Mouse (Mus musculus): ENCODE results near the gene Tmem202. TPM values are rescaled to one million over a fixed set of nuclear protein-coding genes. Genes with fewer than 3 reads are reported as not detected.

The Tmem202 gene
- polyA plus RNA-seq, 1 experiment, result 0.35 TPM

- H3ac ChIP-seq (ENCODE audit: control insufficient read depth, insufficient read length, low read depth), result no peak overlapping the region
- H3K36me3 ChIP-seq (ENCODE audit: control insufficient read depth, insufficient read depth), result peaks cover 21% of the 10 kb centered on the region
- no peak for TF ChIP-seq MYOD1 (IDR thresholded peaks at IDR 0.05; ENCODE audit: control insufficient read depth, insufficient read length, low read depth)
- no peak for TF ChIP-seq USF1 (IDR thresholded peaks at IDR 0.05; ENCODE audit: low read depth)
- no peak for TF ChIP-seq MAX (IDR thresholded peaks at IDR 0.05)
- no peak for TF ChIP-seq FOSL1 (IDR thresholded peaks at IDR 0.05; ENCODE audit: insufficient read depth, low read length, poor library complexity, severe bottlenecking)
- no peak for TF ChIP-seq CEBPB (IDR thresholded peaks at IDR 0.05; ENCODE audit: low read depth)
- TF ChIP-seq CTCF (IDR thresholded peaks at IDR 0.05; ENCODE audit: control insufficient read depth, insufficient read depth, insufficient read length), result no peak
- TF ChIP-seq MYOG (IDR thresholded peaks at IDR 0.05; ENCODE audit: control insufficient read depth, extremely low read depth, insufficient read length), result no peak
- no peaks in the 10 kb centered on the region for H3K27me3 ChIP-seq (ENCODE audit: control insufficient read depth, insufficient read depth, insufficient read length)
- H3K79me3 ChIP-seq (ENCODE audit: low read depth), result peaks cover 99% of the 10 kb centered on the region
- H3K79me2 ChIP-seq (ENCODE audit: control insufficient read depth, insufficient read depth), result peaks cover 100% of the 10 kb centered on the region
- H3K4me3 ChIP-seq (ENCODE audit: insufficient read depth, poor library complexity, severe bottlenecking), result no peak overlapping the region
Measured at GRCm38 (mm10) chr9:59476617-59477016, 63.0 kb downstream of the Tmem202 start.

DNA sequence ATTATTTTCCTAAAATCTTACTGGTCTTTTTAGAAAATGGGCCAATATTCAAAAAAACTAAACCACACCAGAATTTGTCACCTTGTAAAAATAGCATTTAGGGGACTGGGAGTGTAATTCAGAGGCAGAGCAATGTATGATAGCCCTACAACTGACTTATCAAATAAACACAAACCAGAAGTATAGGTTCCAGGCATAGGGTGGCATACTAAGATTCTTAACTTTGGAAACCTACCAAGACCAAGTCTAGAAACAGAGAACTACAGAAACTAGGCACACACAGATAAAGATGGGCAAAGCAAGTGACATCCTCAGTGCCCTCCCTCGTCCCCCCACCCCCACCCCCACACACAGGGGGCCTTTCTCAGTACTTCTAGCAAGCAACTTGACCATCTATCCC is 64.8 kb downstream of the Tmem202 start:
- H3ac ChIP-seq (ENCODE audit: control insufficient read depth, insufficient read length, low read depth), result no peak overlapping the region
- peaks cover 100% of the 10 kb centered on the region for H3K79me2 ChIP-seq (ENCODE audit: control insufficient read depth, insufficient read depth)
- H3K79me3 ChIP-seq (ENCODE audit: low read depth), result peaks cover 97% of the 10 kb centered on the region
- H3K36me3 ChIP-seq (ENCODE audit: control insufficient read depth, insufficient read depth), result peaks cover 16% of the 10 kb centered on the region
- no peaks in the 10 kb centered on the region for H3K27me3 ChIP-seq (ENCODE audit: control insufficient read depth, insufficient read depth, insufficient read length)
- TF ChIP-seq MYOD1 (IDR thresholded peaks at IDR 0.05; ENCODE audit: control insufficient read depth, insufficient read length, low read depth) (no peak), MYOG (IDR thresholded peaks at IDR 0.05; ENCODE audit: control insufficient read depth, extremely low read depth, insufficient read length) (no peak), MAX (IDR thresholded peaks at IDR 0.05) (no peak), CEBPB (IDR thresholded peaks at IDR 0.05; ENCODE audit: low read depth) (no peak), FOSL1 (IDR thresholded peaks at IDR 0.05; ENCODE audit: insufficient read depth, low read length, poor library complexity, severe bottlenecking) (no peak), USF1 (IDR thresholded peaks at IDR 0.05; ENCODE audit: low read depth) (no peak), CTCF (IDR thresholded peaks at IDR 0.05; ENCODE audit: control insufficient read depth, insufficient read depth, insufficient read length) (no peak)
- H3K4me3 ChIP-seq (ENCODE audit: insufficient read depth, poor library complexity, severe bottlenecking), result no peak overlapping the region

DNA sequence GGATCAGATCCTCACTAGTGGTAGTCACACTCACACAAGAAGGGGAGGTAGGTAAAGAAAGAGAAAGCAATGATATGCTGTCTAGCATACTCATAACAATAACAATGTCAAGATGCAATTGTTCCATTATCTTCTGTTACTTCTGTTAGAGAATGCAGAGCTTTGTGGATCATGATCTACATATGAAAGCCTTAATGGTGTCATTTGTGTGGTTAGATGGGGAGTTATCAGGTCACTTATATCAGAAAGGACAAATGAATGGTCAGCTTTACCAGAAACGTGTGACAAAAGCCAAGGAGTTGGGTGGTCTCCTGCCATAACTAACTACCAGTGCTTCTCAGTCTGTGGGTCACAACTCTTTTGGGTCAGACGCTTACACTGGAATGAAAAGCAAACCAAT is 66.5 kb downstream of the Tmem202 start:
- Histone ChIP-seq H3K36me3 (ENCODE audit: control insufficient read depth, insufficient read depth) (peaks cover 16% of the 10 kb centered on the region), H3K27me3 (ENCODE audit: control insufficient read depth, insufficient read depth, insufficient read length) (no peaks in the 10 kb centered on the region), H3K79me2 (ENCODE audit: control insufficient read depth, insufficient read depth) (peaks cover 100% of the 10 kb centered on the region), H3ac (ENCODE audit: control insufficient read depth, insufficient read length, low read depth) (no peak overlapping the region), H3K79me3 (ENCODE audit: low read depth) (peaks cover 95% of the 10 kb centered on the region), H3K4me3 (ENCODE audit: insufficient read depth, poor library complexity, severe bottlenecking) (no peak overlapping the region)
- no peak for TF ChIP-seq FOSL1 (IDR thresholded peaks at IDR 0.05; ENCODE audit: insufficient read depth, low read length, poor library complexity, severe bottlenecking)
- TF ChIP-seq CTCF (IDR thresholded peaks at IDR 0.05; ENCODE audit: control insufficient read depth, insufficient read depth, insufficient read length), result no peak
- TF ChIP-seq USF1 (IDR thresholded peaks at IDR 0.05; ENCODE audit: low read depth), result no peak
- no peak for TF ChIP-seq MAX (IDR thresholded peaks at IDR 0.05)
- no peak for TF ChIP-seq CEBPB (IDR thresholded peaks at IDR 0.05; ENCODE audit: low read depth)
- no peak for TF ChIP-seq MYOG (IDR thresholded peaks at IDR 0.05; ENCODE audit: control insufficient read depth, extremely low read depth, insufficient read length)
- TF ChIP-seq MYOD1 (IDR thresholded peaks at IDR 0.05; ENCODE audit: control insufficient read depth, insufficient read length, low read depth), result no peak

GRCm38 (mm10) chr9:59469446-59469845 is 70.2 kb downstream of the Tmem202 start:
- TF ChIP-seq USF1 (IDR thresholded peaks at IDR 0.05; ENCODE audit: low read depth) (peak; percentile 68), CTCF (IDR thresholded peaks at IDR 0.05; ENCODE audit: control insufficient read depth, insufficient read depth, insufficient read length) (no peak)
- Histone ChIP-seq H3K79me2 (ENCODE audit: control insufficient read depth, insufficient read depth) (peaks cover 100% of the 10 kb centered on the region), H3K4me3 (ENCODE audit: insufficient read depth, poor library complexity, severe bottlenecking) (no peak overlapping the region), H3K36me3 (ENCODE audit: control insufficient read depth, insufficient read depth) (peaks cover 15% of the 10 kb centered on the region), H3ac (ENCODE audit: control insufficient read depth, insufficient read length, low read depth) (no peak overlapping the region), H3K79me3 (ENCODE audit: low read depth) (peaks cover 95% of the 10 kb centered on the region), H3K27me3 (ENCODE audit: control insufficient read depth, insufficient read depth, insufficient read length) (no peaks in the 10 kb centered on the region)

Other genes starting within 250 kb of the Tmem202 start
- 28.7 TPM for gene Adpgk, start 248.3 kb downstream of the Tmem202 start, polyA plus RNA-seq (2012; fragmentation: generic; extraction: Trizol)
- gene Bbs4, start 186.3 kb downstream of the Tmem202 start, polyA plus RNA-seq (2012; fragmentation: generic; extraction: Trizol), result 1.7 TPM
- 25.4 TPM for gene Arih1, start 53.2 kb downstream of the Tmem202 start, polyA plus RNA-seq (2012; fragmentation: generic; extraction: Trizol)
- gene Hexa, start 307 bp downstream of the Tmem202 start, polyA plus RNA-seq (2012; fragmentation: generic; extraction: Trizol), result 83.6 TPM
- gene Celf6, start 38.1 kb upstream of the Tmem202 start, polyA plus RNA-seq (2012; fragmentation: generic; extraction: Trizol), result 0.13 TPM
- 6.0 TPM for gene Parp6, start 77.4 kb upstream of the Tmem202 start, polyA plus RNA-seq (2012; fragmentation: generic; extraction: Trizol)
- gene Pkm, start 116.5 kb upstream of the Tmem202 start, polyA plus RNA-seq (2012; fragmentation: generic; extraction: Trizol), result 4,379 TPM
- 1.8 TPM for gene Gramd2, start 140.3 kb upstream of the Tmem202 start, polyA plus RNA-seq (2012; fragmentation: generic; extraction: Trizol)
- 2.1 TPM for gene Senp8, start 210.9 kb upstream of the Tmem202 start, polyA plus RNA-seq (2012; fragmentation: generic; extraction: Trizol)
- 2.5 TPM for gene Myo9a, start 211.0 kb upstream of the Tmem202 start, polyA plus RNA-seq (2012; fragmentation: generic; extraction: Trizol)